Mouse (Mus musculus): Measurements from ENCODE around the gene Iapp. TPM values are rescaled to one million over a fixed set of nuclear protein-coding genes. Genes with fewer than 3 reads are reported as not detected.
"Not testable (repeated sequence)": the region's sequence is repeated elsewhere in the genome, so short reads cannot be mapped to it uniquely, and the experiment has no call there.

Iapp gene
- polyA plus RNA-seq (2015; fragmentation: Nextera tagmentation; extraction: Ambion mirVana) = 0.99 and 1.3 TPM in 2 replicates

GRCm38 (mm10) chr6:142298098-142298497, at the start of gene Iapp:
Gene Iapp, plus strand, starts transcription at chr6:142298423.
- no peaks in the 10 kb centered on the region for H3K9me3 ChIP-seq
- no peak within 1 kb of the TSS for H3K27ac ChIP-seq
- no peaks in the 10 kb centered on the region for H3K4me1 ChIP-seq (replicated peaks)
- ATAC-seq = no peak
- 66% methylated on average over 4 of the region's 4 CpGs for WGBS
- H3K36me3 ChIP-seq = no peaks in the 10 kb centered on the region
- H3K4me3 ChIP-seq (replicated peaks) = no peak within 1 kb of the TSS
- no peaks in the 10 kb centered on the region for H3K27me3 ChIP-seq
- H3K4me2 ChIP-seq (replicated peaks) = no peak within 1 kb of the TSS
- H3K9ac ChIP-seq (replicated peaks) = no peak within 1 kb of the TSS

- WGBS = 92% methylated on average over 1 of the region's 1 CpGs
- H3K27ac ChIP-seq; H3K4me3 ChIP-seq (replicated peaks); H3K9me3 ChIP-seq; H3K4me1 ChIP-seq (replicated peaks); H3K27me3 ChIP-seq; H3K9ac ChIP-seq (replicated peaks); ATAC-seq; H3K36me3 ChIP-seq; H3K4me2 ChIP-seq (replicated peaks): not testable (repeated sequence)
Observed at GRCm38 (mm10) chr6:142250738-142251307, 47.4 kb upstream of the Iapp start.

GRCm38 (mm10) chr6:142275721-142276442, 22.3 kb upstream of the Iapp start:
- no peak overlapping the region for H3K4me3 ChIP-seq (replicated peaks)
- no peak overlapping the region for H3K27ac ChIP-seq
- WGBS = 6% methylated on average over 4 of the region's 4 CpGs
- no peak overlapping the region for H3K4me2 ChIP-seq (replicated peaks)
- ATAC-seq = no peak
- H3K27me3 ChIP-seq = no peaks in the 10 kb centered on the region
- H3K9ac ChIP-seq (replicated peaks) = no peak overlapping the region
- H3K36me3 ChIP-seq = no peaks in the 10 kb centered on the region
- H3K9me3 ChIP-seq = no peaks in the 10 kb centered on the region
- H3K4me1 ChIP-seq (replicated peaks) = no peaks in the 10 kb centered on the region

- H3K27me3 ChIP-seq = no peaks in the 10 kb centered on the region
- WGBS = 75% methylated on average over 12 of the region's 12 CpGs
- H3K4me3 ChIP-seq (replicated peaks) = no peak overlapping the region
- no peak overlapping the region for H3K4me2 ChIP-seq (replicated peaks)
- H3K4me1 ChIP-seq (replicated peaks) = no peaks in the 10 kb centered on the region
- no peaks in the 10 kb centered on the region for H3K36me3 ChIP-seq
- no peak for ATAC-seq
- no peak overlapping the region for H3K9ac ChIP-seq (replicated peaks)
- H3K9me3 ChIP-seq = no peaks in the 10 kb centered on the region
- H3K27ac ChIP-seq = no peak overlapping the region
Observed at GRCm38 (mm10) chr6:142289413-142290118, 8.7 kb upstream of the Iapp start.

GRCm38 (mm10) chr6:142305076-142305475, 6.9 kb downstream of the Iapp start:
- H3K4me3 ChIP-seq (replicated peaks) = no peak overlapping the region
- H3K27ac ChIP-seq = no peak overlapping the region
- no peaks in the 10 kb centered on the region for H3K36me3 ChIP-seq

GRCm38 (mm10) chr6:142314285-142314684, 16.1 kb downstream of the Iapp start:
- WGBS = 81% methylated on average over 5 of the region's 5 CpGs
- H3K36me3 ChIP-seq = no peaks in the 10 kb centered on the region
- no peak for ATAC-seq
- no peak overlapping the region for H3K4me2 ChIP-seq (replicated peaks)
- no peaks in the 10 kb centered on the region for H3K4me1 ChIP-seq (replicated peaks)
- H3K27ac ChIP-seq = no peak overlapping the region
- H3K27me3 ChIP-seq = no peaks in the 10 kb centered on the region
- no peak overlapping the region for H3K9ac ChIP-seq (replicated peaks)
- peaks cover 4% of the 10 kb centered on the region for H3K9me3 ChIP-seq
- H3K4me3 ChIP-seq (replicated peaks) = no peak overlapping the region

More at GRCm38 (mm10) chr6:142305076-142305475, 6.9 kb downstream of the Iapp start:
- H3K9ac ChIP-seq (replicated peaks) = no peak overlapping the region
- peaks cover 4% of the 10 kb centered on the region for H3K9me3 ChIP-seq
- no peaks in the 10 kb centered on the region for H3K4me1 ChIP-seq (replicated peaks)
- no peaks in the 10 kb centered on the region for H3K27me3 ChIP-seq
- H3K4me2 ChIP-seq (replicated peaks) = no peak overlapping the region
- no peak for ATAC-seq

- Histone ChIP-seq H3K36me3 (no peaks in the 10 kb centered on the region), H3K9ac (replicated peaks) (no peak overlapping the region), H3K4me3 (replicated peaks) (no peak overlapping the region), H3K27ac (no peak overlapping the region), H3K9me3 (no peaks in the 10 kb centered on the region), H3K4me2 (replicated peaks) (no peak overlapping the region), H3K4me1 (replicated peaks) (no peaks in the 10 kb centered on the region), H3K27me3 (no peaks in the 10 kb centered on the region)
- no peak for ATAC-seq
Observed at GRCm38 (mm10) chr6:142317106-142317505, 18.9 kb downstream of the Iapp start.

GRCm38 (mm10) chr6:142322881-142323280, 24.7 kb downstream of the Iapp start, which contains the start of gene Slco1a5:
Gene Slco1a5, minus strand, starts transcription at chr6:142322981.
- H3K27ac ChIP-seq = no peak within 1 kb of the TSS
- H3K9me3 ChIP-seq = no peaks in the 10 kb centered on the region
- H3K4me2 ChIP-seq (replicated peaks) = no peak within 1 kb of the TSS
- H3K27me3 ChIP-seq = no peaks in the 10 kb centered on the region
- peaks cover 7% of the 10 kb centered on the region for H3K4me1 ChIP-seq (replicated peaks)
- H3K4me3 ChIP-seq (replicated peaks) = no peak within 1 kb of the TSS
- 7% methylated on average over 4 of the region's 4 CpGs for WGBS
- H3K9ac ChIP-seq (replicated peaks) = no peak within 1 kb of the TSS
- H3K36me3 ChIP-seq = no peaks in the 10 kb centered on the region
- ATAC-seq = no peak

- Histone ChIP-seq H3K4me2 (replicated peaks) (no peak overlapping the region), H3K27ac (no peak overlapping the region), H3K27me3 (no peaks in the 10 kb centered on the region), H3K36me3 (no peaks in the 10 kb centered on the region), H3K4me1 (replicated peaks) (peaks cover 7% of the 10 kb centered on the region), H3K9ac (replicated peaks) (no peak overlapping the region), H3K9me3 (no peaks in the 10 kb centered on the region), H3K4me3 (replicated peaks) (no peak overlapping the region)
- 78% methylated on average over 3 of the region's 3 CpGs for WGBS
- ATAC-seq = no peak
Observed at GRCm38 (mm10) chr6:142326598-142326997, 28.4 kb downstream of the Iapp start.

- 62% methylated on average over 1 of the region's 1 CpGs for WGBS
- Histone ChIP-seq H3K4me1 (replicated peaks) (no peaks in the 10 kb centered on the region), H3K4me2 (replicated peaks) (no peak overlapping the region), H3K36me3 (no peaks in the 10 kb centered on the region), H3K4me3 (replicated peaks) (no peak overlapping the region), H3K9me3 (no peaks in the 10 kb centered on the region), H3K27me3 (no peaks in the 10 kb centered on the region), H3K27ac (no peak overlapping the region), H3K9ac (replicated peaks) (no peak overlapping the region)
- no peak for ATAC-seq
Observed at GRCm38 (mm10) chr6:142329201-142329600, 31.0 kb downstream of the Iapp start.

- Histone ChIP-seq H3K27me3 (no peaks in the 10 kb centered on the region), H3K36me3 (no peaks in the 10 kb centered on the region), H3K27ac (no peak overlapping the region), H3K9me3 (no peaks in the 10 kb centered on the region), H3K9ac (replicated peaks) (no peak overlapping the region), H3K4me1 (replicated peaks) (no peaks in the 10 kb centered on the region), H3K4me2 (replicated peaks) (no peak overlapping the region), H3K4me3 (replicated peaks) (no peak overlapping the region)
- no peak for ATAC-seq
- 74% methylated on average over 2 of the region's 2 CpGs for WGBS
Observed at GRCm38 (mm10) chr6:142338961-142339360, 40.7 kb downstream of the Iapp start.

GRCm38 (mm10) chr6:142339576-142339975, 41.4 kb downstream of the Iapp start:
- Histone ChIP-seq H3K4me3 (replicated peaks) (no peak overlapping the region), H3K9me3 (no peaks in the 10 kb centered on the region), H3K27ac (no peak overlapping the region), H3K4me1 (replicated peaks) (no peaks in the 10 kb centered on the region), H3K36me3 (no peaks in the 10 kb centered on the region), H3K9ac (replicated peaks) (no peak overlapping the region), H3K27me3 (no peaks in the 10 kb centered on the region), H3K4me2 (replicated peaks) (no peak overlapping the region)
- WGBS = 61% methylated on average over 2 of the region's 2 CpGs
- ATAC-seq = no peak

Measured in midbrain, embryonic 13.5 days (tissue).